Mouse (Mus musculus) stomach, postnatal 0 days (tissue): ENCODE data around the gene Zc3h18.

Experiments
- CTCF ChIP-seq: IDR thresholded peaks from 2 replicates; pipeline ENCODE4 v1.5.1; 2016; ENCODE audit warnings: antibody characterized with exemption, low read depth, mild to moderate bottlenecking, moderate library complexity
- EP300 ChIP-seq: optimal IDR thresholded peaks from 2 replicates; pipeline ENCODE3; 2016; ENCODE audit warnings: antibody characterized with exemption

GRCm38 (mm10) chr8:122371706-122372105 is 4.7 kb upstream of the Zc3h18 start:
- TF ChIP-seq CTCF: no peak
- no peak for TF ChIP-seq EP300
